Mouse (Mus musculus) mouse embryonic stem cell (cell line): ENCODE measurements around the gene Slc45a1.

Source experiments
- in situ Hi-C, 2 experiments: fragments of 300-500 bp; cut with MboI; formaldehyde crosslinking; loops; 1 replicate in 1 of 2; 3 replicates in 1 of 2; pipeline ENCODE4 v1.14.3; 2019 to 2020; ENCODE audit warnings: low sequenced_read_pairs in 2 of 2, low pct_unique_long_range_greater_than_20kb in 1 of 2, mixed read lengths in 1 of 2; ENCODE audit not compliant: unreplicated experiment in 1 of 2

The Slc45a1 gene

DNA sequence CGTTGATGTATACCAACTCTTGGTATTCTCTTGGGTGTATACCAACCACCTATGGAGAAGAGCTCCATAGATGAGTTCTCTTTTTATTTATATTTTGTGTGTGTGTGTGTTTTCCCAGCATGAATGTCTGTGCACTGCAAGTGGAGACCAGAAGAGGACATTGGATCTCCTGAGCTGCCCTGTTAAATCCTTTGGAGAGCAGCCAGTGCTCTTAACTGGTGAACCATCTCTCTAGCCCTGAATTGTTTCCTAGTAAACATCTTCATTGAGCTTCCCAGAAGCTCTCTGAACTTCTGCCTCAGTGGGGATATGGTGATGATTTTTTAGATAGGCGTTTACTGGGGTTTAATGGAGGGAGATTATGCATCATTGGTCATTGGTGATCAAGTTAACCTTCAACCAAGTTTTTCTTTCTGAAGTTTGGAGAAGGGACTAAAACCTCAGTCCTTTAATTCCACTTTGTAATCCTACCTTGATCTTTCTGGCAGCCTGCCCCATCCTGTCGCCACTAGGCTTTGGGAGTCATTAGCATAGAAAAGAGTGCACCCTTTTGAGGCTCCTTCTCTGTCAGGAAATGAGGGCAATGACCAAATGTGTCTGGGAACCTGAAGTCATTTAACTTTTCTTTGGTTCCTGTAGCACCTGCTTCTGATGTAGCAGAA lies 61.2 kb downstream of the Slc45a1 start:
- in situ Hi-C loops = no loop called here

DNA sequence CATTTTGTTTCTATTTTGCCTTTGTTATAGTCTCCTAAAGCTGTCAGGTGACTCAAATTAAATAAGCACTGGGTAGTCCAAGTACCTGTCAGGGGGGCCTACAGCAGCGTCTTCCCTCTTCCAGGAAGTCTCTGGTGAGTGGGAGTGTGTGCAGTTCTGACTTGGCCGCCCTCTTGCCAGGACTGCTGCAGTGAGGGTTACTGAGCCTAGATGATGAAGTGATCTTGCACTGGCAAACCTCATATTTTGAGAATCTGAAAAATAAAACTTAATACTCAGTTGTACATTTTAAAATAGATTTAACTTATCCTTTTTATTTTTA lies 63.7 kb downstream of the Slc45a1 start:
- in situ Hi-C loops = no loop called here

DNA sequence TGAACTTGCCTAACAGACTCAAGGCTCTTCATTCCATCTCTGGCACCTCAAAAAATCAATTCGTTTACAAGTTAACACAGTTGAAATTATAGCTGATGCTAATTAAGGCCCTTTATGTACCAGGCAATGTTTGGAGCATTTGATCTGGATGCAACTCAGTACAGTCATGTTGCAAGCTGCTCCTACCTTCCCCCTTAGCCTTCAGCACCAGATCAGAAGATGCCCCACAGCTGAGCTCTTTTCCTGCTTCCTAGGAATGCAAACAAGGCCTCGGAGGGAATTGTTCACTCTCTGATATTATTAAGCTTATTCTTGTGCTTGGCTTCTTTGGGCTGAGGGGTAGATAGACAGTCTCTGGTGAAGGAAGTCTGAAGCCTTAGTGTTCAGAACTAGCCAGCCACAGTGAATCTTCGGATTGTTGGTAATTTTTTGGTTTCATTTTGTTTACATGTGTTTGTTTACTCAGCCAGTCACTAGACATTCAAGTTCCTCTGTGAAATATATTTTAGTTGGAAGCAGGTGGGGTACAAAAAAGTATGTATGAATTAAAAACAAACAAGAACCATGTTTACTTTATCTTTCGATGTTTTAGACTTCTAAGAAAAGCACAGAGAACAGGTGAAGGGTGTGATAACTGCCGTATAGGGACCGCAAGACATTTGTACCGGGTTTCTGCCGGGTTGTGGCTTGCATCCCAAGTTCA lies 64.2 kb downstream of the Slc45a1 start:
- in situ Hi-C loops = no loop called here

DNA sequence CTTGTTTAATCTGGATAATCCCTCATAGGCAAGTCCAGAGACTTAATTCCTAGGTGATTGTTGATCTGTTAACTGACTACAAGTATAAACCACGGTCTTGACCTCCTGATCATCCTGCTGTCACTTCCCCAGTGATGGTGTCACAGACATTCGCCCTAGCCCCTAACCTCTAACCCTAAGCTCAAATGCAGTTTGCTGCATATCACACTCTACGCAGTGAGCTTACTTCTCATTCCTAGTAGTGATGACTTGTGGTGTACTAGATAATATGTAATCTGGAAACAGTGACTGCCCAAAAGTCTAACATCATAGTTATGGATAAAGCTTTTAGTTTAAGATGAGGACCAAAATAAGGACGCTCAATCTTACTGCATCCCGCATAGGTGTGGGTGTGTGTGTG lies 65.7 kb downstream of the Slc45a1 start:
- in situ Hi-C loops = no loop called here

DNA sequence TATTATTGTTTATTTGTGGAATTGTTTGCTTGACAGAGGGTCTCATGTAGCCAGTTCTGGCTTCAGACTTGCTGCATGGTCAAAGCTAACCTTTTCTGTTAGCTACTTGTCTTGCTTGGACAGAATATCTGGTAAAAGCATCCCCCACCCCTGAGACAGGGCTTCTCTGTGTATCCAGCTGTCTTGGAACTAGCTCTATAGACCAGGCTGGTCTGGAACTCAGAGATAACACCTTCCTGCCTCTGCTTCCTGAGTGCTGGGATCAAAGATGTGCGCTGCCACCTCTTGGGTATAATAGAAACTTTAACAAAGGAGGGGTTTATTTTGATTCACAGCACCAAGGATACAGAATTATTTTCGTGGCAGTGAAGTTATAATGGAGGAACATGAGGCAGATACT lies 66.2 kb downstream of the Slc45a1 start:
- in situ Hi-C loops = no loop called here

DNA sequence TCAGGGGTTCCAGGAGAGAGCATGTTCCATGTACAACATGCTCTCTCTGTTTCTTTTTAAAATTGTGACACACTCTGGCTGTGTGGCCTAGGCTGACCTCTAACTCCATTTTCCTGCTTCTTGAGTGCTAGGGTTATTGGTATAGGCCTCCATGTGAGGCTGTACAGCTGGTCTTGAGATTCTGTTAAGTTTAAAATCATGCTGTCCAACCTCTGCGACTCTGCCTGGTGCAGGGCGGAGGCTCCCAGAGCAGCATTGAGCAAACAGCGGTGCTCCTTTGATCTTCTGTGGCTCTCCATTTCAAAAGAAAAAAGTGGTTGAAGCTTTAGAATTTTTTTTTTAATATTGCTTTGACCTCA lies 68.2 kb downstream of the Slc45a1 start:
- in situ Hi-C loops = no loop called here

DNA sequence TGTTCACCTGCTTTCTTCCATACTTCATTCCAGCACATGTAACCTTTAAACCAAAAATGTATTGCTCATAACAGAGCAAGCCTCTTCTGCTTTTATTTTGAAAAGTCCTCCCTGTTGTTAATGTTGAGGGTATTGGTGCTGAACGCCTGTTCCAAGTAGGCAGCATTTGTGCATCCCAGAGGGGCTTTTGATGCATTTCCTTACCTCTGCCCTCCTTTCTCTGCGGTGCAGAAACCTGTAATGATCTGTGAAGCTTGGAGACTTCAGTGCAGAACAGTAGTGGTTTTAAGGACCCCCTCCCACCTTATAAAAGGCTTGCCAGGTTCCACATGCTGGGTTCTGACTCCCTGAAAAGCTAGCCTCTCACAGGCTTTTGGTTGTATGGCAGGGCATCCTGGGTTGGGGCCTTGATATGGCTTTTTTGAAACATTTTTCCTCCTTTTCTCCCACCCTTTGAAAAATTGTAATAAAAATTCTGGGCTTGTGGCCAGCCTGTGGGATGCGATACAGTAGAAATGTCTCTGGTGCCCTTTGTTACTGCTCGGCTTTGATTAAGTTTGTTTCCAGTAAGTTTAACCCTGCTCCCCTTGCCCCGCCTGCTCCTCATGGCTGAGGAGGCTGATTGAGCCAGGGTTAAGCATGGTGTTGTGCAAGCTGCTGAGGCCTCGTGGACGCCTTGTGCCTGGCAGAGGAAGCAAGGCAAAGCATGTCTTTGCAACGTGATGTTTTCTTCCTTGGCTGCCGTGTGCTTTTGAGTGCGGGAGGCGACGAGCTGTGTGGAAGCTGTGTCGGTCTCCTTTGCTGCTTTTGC lies 68.8 kb downstream of the Slc45a1 start:
- in situ Hi-C loops = no loop called here

DNA sequence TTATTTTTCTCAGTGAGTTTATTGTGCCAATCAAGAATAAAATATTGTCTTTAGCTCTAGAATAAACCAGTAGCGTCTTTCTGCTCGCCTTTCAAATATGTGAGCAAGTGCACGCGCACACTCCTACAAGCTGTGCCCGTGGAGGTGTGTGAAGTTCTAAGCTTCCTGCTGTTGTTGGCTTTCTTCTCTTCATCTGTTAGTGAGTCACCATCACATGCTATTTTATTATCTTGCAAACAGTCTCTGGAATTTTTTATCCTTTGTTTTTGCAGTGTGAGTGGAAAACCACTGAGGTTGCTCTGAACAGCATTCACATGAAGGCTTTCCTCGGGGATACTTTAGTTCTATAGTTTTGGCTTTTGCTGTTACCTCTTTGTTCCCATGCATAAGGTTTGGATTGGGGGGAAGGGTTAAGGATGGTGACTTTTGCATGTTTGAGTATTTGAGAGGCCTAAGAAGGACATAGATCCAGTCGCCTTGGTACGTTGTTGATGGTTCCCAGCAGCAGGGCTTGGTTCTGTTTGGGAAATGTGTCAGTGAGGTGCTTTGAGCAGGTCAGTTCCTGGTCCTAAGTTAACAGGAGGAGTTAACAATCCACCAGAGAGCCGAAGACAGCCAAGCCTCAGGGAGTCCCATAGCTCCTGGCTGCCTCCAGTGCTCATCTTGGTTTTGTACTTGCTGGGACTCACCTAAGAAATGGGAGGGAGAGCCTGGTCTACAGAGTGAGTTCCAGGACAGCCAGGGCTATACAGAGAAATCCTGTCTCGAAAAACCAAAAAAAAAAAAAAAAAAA lies 69.8 kb downstream of the Slc45a1 start:
- in situ Hi-C loops = no loop called here
